Mouse (Mus musculus) T-cell, adult 66 days (primary cell): ENCODE results near the gene Gp9. TPM values are rescaled to one million over a fixed set of nuclear protein-coding genes. Genes with fewer than 3 reads are reported as not detected.

ENCODE experiments used
- total RNA-seq, 2 experiments: library from RNA; stranded (reverse); gene quantifications; 3 replicates in 1 of 2; 4 replicates in 1 of 2; pipeline ENCODE4 v1.2.4; 2023

Gp9 gene
- total RNA-seq: not detected

GRCm38 (mm10) chr6:87777842-87778241, at the start of gene Gp9:
Gene Gp9 (plus strand): TSS chr6:87778072.

GRCm38 (mm10) chr6:87730591-87731462, 47.0 kb upstream of the Gp9 start, which contains the start of gene Efcc1:
Gene Efcc1 (plus strand): TSS chr6:87730869.

GRCm38 (mm10) chr6:87811675-87812338, 33.9 kb downstream of the Gp9 start, which contains the start of gene Rab43:
Gene Rab43 (minus strand): TSS chr6:87812164.

Other genes with a start within 250 kb of the Gp9 start
- gene Arhgap25, start 244.8 kb upstream of the Gp9 start, total RNA-seq: 10 to 100 TPM; 86.4 to 86.5 TPM
- gene Prokr1, start 187.3 kb upstream of the Gp9 start, total RNA-seq: not detected
- 1 to 10 TPM; 4.4 to 5.5 TPM for gene Aplf, start 105.9 kb upstream of the Gp9 start, total RNA-seq
- gene Efcc1, start 47.2 kb upstream of the Gp9 start, total RNA-seq: not detected
- 10 to 100 TPM; 39.3 to 40.9 TPM for gene Rab43, start 34.1 kb downstream of the Gp9 start, total RNA-seq
- 1 to 10 TPM; 4.9 to 8.7 TPM for gene Gm45140, start 57.7 kb downstream of the Gp9 start, total RNA-seq
- gene Isy1, start 60.7 kb downstream of the Gp9 start, total RNA-seq: 100 to 1,000 TPM in 1 of 2 experiments, 10 to 100 TPM in 1; 99.2 to 114 TPM
- gene Cnbp, start 73.0 kb downstream of the Gp9 start, total RNA-seq: 100 to 1,000 TPM; 530 to 534 TPM
- gene Copg1, start 109.7 kb downstream of the Gp9 start, total RNA-seq: 100 to 1,000 TPM; 174 to 183 TPM
- gene Hmces, start 135.9 kb downstream of the Gp9 start, total RNA-seq: 10 to 100 TPM; 33.2 to 38.7 TPM
- gene H1fx, start 203.6 kb downstream of the Gp9 start, total RNA-seq: 1 to 10 TPM; 1.5 to 1.6 TPM